Mouse (Mus musculus) hindbrain, postnatal 0 days (tissue): ENCODE results near the gene Tbck. TPM values are rescaled to one million over a fixed set of nuclear protein-coding genes. Genes with fewer than 3 reads are reported as not detected.
A peak's percentile ranks its signal among the peaks of the same experiment; 100 is the strongest.

ENCODE experiments used
- ATAC-seq: fragments of 200-750 bp; cut with Nextera tagmentation; 2 replicates; pipeline ENCODE4 v1.8.0; 2017; ENCODE audit warnings: mild to moderate bottlenecking, moderate TSS enrichment, moderate library complexity
- DNase-seq: peaks from one replicate; pipeline ENCODE4 v3.0.0-alpha.2; 2015; ENCODE audit warnings: low spot score
- H3K27ac ChIP-seq: fragments of 300-500 bp; sonication (generic); 2 replicates; pipeline ENCODE4 v1.5.1; 2014; ENCODE audit warnings: mild to moderate bottlenecking
- H3K27me3 ChIP-seq: fragments of 300-500 bp; sonication (generic); 2 replicates; pipeline ENCODE4 v1.6.1; 2014; ENCODE audit warnings: low read length, mixed read lengths; ENCODE audit not compliant: insufficient read depth
- H3K36me3 ChIP-seq: fragments of 300-500 bp; sonication (generic); 2 replicates; pipeline ENCODE4 v1.6.1; 2014; ENCODE audit warnings: low read length, mixed read lengths; ENCODE audit not compliant: insufficient read depth
- H3K4me1 ChIP-seq: fragments of 300-500 bp; sonication (generic); 2 replicates; pipeline ENCODE4 v1.6.1; 2014; ENCODE audit warnings: antibody characterized with exemption, low read length, mixed read lengths; ENCODE audit not compliant: insufficient read depth
- H3K4me2 ChIP-seq: fragments of 300-500 bp; sonication (generic); 2 replicates; pipeline ENCODE4 v1.6.1; 2014; ENCODE audit warnings: low read depth, mild to moderate bottlenecking, low read length, moderate library complexity, mixed read lengths
- H3K4me3 ChIP-seq: fragments of 300-500 bp; sonication (generic); 2 replicates; pipeline ENCODE4 v1.5.1; 2014; ENCODE audit warnings: low read length
- H3K9ac ChIP-seq: fragments of 300-500 bp; sonication (generic); replicated peaks from 2 replicates; pipeline ENCODE4 v1.6.1; 2014; ENCODE audit warnings: mild to moderate bottlenecking, low read length, moderate library complexity, mixed read lengths
- H3K9me3 ChIP-seq: fragments of 300-500 bp; sonication (generic); 2 replicates; pipeline ENCODE4 v1.6.1; 2016; ENCODE audit warnings: low read length, mixed read lengths
- CTCF ChIP-seq: IDR thresholded peaks from 2 replicates; pipeline ENCODE4 v1.5.1; 2016; ENCODE audit warnings: antibody characterized with exemption, control low read depth, low read depth
- WGBS: fragments of 180-500 bp; shearing (Covaris S2); extraction: QIAGEN DNeasy Blood & Tissue Kit; methylation state at CpG from one replicate; pipeline ENCODE4 v1.1.7; 2014; 5-methylcytosine and 5-hydroxymethylcytosine counted together
- polyA plus RNA-seq: library from polyadenylated mRNA; unstranded; fragments of >200 nt; fragmentation: Nextera tagmentation; extraction: Ambion mirVana; gene quantifications from 2 replicates; pipeline ENCODE4 v1.2.1, GENCODE M21; 2015
- total RNA-seq: library from RNA; depleted of rRNA; stranded (reverse); fragments of >200 nt; gene quantifications from 2 replicates; pipeline ENCODE4 v1.2.3, GENCODE M21; 2014

Tbck gene
- total and polyA plus RNA-seq, 2 experiments from 2014 or later = 32.1 to 38.6 TPM

DNA sequence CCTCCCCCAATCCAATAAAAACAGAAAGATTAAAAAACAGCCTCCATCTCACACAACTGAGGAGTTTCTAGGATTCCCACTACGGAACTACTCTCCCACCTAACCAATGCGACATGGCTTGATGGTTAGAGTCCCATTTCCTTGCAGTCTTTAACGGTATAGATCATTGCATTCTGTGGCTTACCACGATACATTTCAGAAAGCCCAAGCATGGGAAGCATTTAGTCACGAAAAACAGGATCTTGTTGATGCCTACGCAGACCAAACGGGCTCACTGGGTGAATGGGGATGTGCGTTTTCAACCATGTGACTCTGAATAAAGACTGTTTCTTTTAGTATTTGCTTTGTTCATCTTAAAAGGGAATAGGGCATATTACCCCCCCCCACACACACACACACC is 181.0 kb downstream of the Tbck start:
- H3K4me1 ChIP-seq = no peaks in the 10 kb centered on the region; the same call in 1 of the 2 replicates
- 87% methylated on average over 8 of the region's 8 CpGs for WGBS
- TF ChIP-seq CTCF = no peak
- H3K9me3 ChIP-seq = no peaks in the 10 kb centered on the region
- no peak overlapping the region for H3K27ac ChIP-seq
- no peaks in the 10 kb centered on the region for H3K36me3 ChIP-seq
- H3K4me3 ChIP-seq = no peak overlapping the region
- no peak overlapping the region for H3K9ac ChIP-seq
- DNase-seq (no peak), ATAC-seq (no peak)
- H3K27me3 ChIP-seq = no peaks in the 10 kb centered on the region
- H3K4me2 ChIP-seq = no peak overlapping the region

DNA sequence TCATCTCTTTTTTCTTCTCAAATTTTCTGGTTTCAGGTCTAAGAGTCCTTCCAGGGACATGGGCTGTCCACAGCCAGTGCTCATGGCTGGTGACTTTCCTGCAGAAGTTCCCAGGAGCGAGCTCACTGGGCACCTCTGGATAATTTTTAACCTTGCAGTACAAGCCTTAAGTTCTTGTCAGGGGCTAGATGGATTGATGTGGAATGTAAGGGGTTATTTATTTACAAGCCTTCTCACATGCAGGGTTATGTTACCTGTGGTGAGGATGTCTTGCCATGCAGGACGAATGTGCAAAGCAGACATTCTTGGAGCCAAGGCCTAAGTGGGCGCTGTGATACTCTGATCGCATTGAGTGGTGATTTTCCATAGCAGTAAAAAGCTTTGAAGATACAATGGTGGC is 181.7 kb downstream of the Tbck start:
- Histone ChIP-seq H3K36me3 (no peaks in the 10 kb centered on the region), H3K4me3 (no peak overlapping the region)
- 89% methylated on average over 4 of the region's 4 CpGs for WGBS

DNA sequence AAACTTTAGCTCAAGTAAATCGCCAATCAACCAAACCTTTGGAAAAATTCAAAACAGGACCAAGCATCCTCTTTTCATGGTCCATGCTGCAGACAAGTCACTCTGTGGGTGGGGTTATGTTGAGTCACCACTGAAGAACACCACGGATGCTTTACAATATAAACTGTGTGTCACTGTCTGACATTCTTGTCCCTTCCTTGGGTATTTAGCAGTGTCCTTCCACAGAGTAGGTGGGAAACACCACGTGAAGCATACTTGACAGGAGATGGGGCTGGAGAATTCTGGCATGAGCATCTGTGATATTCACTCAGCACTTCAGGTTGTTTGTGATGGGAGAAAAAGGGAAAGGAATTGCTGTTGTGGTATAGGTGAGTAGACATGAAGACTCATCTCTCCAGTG is 183.0 kb downstream of the Tbck start:
- Histone ChIP-seq H3K4me2 (no peak overlapping the region), H3K4me1 (no peaks in the 10 kb centered on the region; the same call in 1 of the 2 replicates), H3K4me3 (no peak overlapping the region), H3K27me3 (no peaks in the 10 kb centered on the region), H3K36me3 (no peaks in the 10 kb centered on the region), H3K27ac (no peak overlapping the region), H3K9ac (no peak overlapping the region), H3K9me3 (no peaks in the 10 kb centered on the region)
- DNase-seq (no peak), ATAC-seq (no peak)
- 92% methylated on average over 3 of the region's 3 CpGs for WGBS
- TF ChIP-seq CTCF = no peak

More for the DNA sequence above, 181.7 kb downstream of the Tbck start:
- H3K4me1 ChIP-seq = no peaks in the 10 kb centered on the region; the same call in 1 of the 2 replicates
- H3K9me3 ChIP-seq = no peaks in the 10 kb centered on the region
- no peak for DNase-seq
- no peaks in the 10 kb centered on the region for H3K27me3 ChIP-seq
- no peak for ATAC-seq
- no peak overlapping the region for H3K9ac ChIP-seq
- H3K4me2 ChIP-seq = no peak overlapping the region
- TF ChIP-seq CTCF = no peak
- H3K27ac ChIP-seq = no peak overlapping the region

DNA sequence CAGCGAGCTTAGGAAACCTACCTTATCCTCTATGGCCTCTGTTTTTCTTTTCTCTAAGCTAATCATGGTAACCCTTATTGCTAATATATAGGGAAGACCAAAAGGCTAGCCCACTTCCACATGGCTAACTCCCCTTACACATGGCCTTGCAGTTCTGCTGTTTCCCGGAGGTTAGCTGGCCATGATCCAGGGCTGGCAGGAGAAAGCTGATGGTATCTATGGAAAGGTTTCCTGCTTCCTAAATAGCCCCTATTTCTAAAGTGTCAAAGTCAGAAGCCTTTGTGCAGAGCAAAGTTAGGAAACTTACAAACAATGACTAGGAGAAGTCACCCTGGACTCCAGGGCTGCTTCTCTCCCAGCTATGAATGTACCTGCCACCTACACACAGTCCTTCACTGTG is 184.9 kb downstream of the Tbck start:
- no peak overlapping the region for H3K9ac ChIP-seq
- ATAC-seq (no peak), DNase-seq (no peak)
- no peak overlapping the region for H3K27ac ChIP-seq
- no peaks in the 10 kb centered on the region for H3K27me3 ChIP-seq
- no peak for TF ChIP-seq CTCF
- no peaks in the 10 kb centered on the region for H3K9me3 ChIP-seq
- H3K36me3 ChIP-seq = no peaks in the 10 kb centered on the region
- H3K4me3 ChIP-seq = no peak overlapping the region
- no peak overlapping the region for H3K4me2 ChIP-seq
- H3K4me1 ChIP-seq = no peaks in the 10 kb centered on the region; the same call in 1 of the 2 replicates
- WGBS = 69% methylated on average over 2 of the region's 2 CpGs

DNA sequence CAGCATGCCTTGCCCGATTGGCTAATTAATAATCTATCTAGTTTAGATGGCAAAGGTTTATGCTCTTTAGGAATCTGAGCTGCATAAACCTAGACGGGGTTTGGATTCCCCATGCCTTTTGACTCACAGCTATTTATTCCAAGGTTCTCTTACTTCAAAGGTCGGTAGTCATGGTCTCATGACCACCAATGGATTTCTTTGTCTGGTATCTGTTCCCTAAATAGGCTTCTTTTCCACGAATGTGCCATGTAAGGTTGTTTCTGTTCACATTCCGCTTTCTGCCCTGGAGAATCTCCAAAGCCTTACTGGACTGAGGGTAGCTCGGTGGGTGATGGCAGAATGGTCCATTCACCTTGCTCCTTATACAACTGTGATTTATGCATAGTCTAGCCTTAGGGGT is 186.1 kb downstream of the Tbck start:
- Histone ChIP-seq H3K27me3 (no peaks in the 10 kb centered on the region), H3K4me2 (no peak overlapping the region), H3K36me3 (no peaks in the 10 kb centered on the region), H3K9ac (no peak overlapping the region), H3K27ac (no peak overlapping the region), H3K4me3 (no peak overlapping the region), H3K4me1 (no peaks in the 10 kb centered on the region; the same call in 1 of the 2 replicates), H3K9me3 (no peaks in the 10 kb centered on the region)
- DNase-seq (no peak), ATAC-seq (no peak)
- WGBS = 63% methylated on average over 6 of the region's 6 CpGs
- TF ChIP-seq CTCF = no peak

DNA sequence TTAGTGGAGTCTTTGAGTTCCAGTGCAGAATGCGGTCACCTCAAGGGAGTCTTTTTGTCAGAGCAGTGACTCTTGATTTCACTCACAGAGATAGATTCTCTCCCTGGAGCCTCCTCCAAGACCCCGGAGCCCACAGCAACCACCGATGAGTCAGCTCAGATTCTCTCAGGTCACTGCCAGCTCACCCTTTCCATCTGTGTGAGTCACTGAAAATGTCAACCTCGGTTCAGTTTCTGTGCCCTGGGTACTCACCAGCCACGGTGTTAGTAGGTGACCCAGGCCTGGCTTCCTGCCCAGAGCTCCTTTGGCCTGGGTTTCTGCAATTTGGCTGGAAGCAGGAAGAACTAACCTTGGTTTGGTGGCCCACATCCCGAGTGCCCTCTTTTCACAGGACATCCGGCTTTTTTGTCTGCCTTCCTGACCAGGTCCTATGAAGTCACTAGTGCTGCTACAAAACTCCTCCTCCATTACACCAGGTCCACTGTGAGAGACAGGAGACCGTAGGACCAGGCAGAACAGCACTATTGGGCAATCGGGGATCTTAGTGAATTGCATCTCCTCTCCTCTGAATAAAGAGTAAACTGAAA is 187.5 kb downstream of the Tbck start:
- peak; percentile 24 for DNase-seq
- no peaks in the 10 kb centered on the region for H3K9me3 ChIP-seq
- 66% methylated on average over 9 of the region's 9 CpGs for WGBS

DNA sequence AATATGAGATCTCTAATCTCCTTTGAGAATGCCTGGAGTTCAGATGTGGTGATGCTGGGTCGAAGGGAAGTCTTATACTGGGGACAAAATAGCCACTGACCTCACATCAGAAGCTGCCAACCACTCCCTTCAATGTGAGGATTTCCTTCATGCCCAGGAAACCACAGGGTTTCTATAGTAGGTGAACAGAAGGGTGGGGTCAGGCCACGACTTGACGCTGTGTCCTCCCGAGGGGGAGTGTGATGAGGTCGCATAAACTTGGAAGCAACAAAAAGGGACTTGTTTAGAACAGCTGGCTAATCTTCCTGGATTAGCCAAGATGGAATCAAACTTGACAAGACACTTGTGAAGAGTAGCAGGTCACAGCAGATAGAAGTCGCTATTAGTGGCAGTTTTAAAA is 189.3 kb downstream of the Tbck start:
- 54% methylated on average over 6 of the region's 6 CpGs for WGBS
- H3K36me3 ChIP-seq = no peaks in the 10 kb centered on the region
- no peak overlapping the region for H3K4me3 ChIP-seq
- no peaks in the 10 kb centered on the region for H3K27me3 ChIP-seq
- H3K4me1 ChIP-seq = no peaks in the 10 kb centered on the region; the same call in 1 of the 2 replicates
- no peak overlapping the region for H3K4me2 ChIP-seq
- ATAC-seq (no peak), DNase-seq (no peak)
- no peak overlapping the region for H3K27ac ChIP-seq
- TF ChIP-seq CTCF = no peak
- H3K9me3 ChIP-seq = no peaks in the 10 kb centered on the region
- H3K9ac ChIP-seq = no peak overlapping the region

More for the DNA sequence above, 187.5 kb downstream of the Tbck start:
- no peak overlapping the region for H3K27ac ChIP-seq
- H3K27me3 ChIP-seq = no peaks in the 10 kb centered on the region
- H3K9ac ChIP-seq = no peak overlapping the region
- H3K4me1 ChIP-seq = no peaks in the 10 kb centered on the region; the same call in 1 of the 2 replicates
- no peaks in the 10 kb centered on the region for H3K36me3 ChIP-seq
- no peak for TF ChIP-seq CTCF
- no peak overlapping the region for H3K4me3 ChIP-seq
- ATAC-seq = no peak
- no peak overlapping the region for H3K4me2 ChIP-seq
